Mouse (Mus musculus) brown adipose tissue, adult 24 weeks (tissue): Measurements from ENCODE around the gene Cacna1h. TPM values are rescaled to one million over a fixed set of nuclear protein-coding genes. Genes with fewer than 3 reads are reported as not detected.

ENCODE experiments used
- H3K27ac ChIP-seq: fragments of 200-500 bp; replicated peaks from 2 replicates; pipeline ENCODE4 v1.5.1; 2012; ENCODE audit warnings: low read depth, mild to moderate bottlenecking, low read length
- H3K4me1 ChIP-seq: fragments of 200-500 bp; 2 replicates; pipeline ENCODE4 v1.6.1; 2012; ENCODE audit warnings: low read length, mixed read lengths; ENCODE audit not compliant: control insufficient read depth, insufficient read depth, insufficient read length
- H3K4me3 ChIP-seq: fragments of 200-500 bp; 2 replicates; pipeline ENCODE4 v1.5.1; 2012; ENCODE audit warnings: low read depth, mild to moderate bottlenecking, low read length, moderate library complexity; ENCODE audit not compliant: insufficient read depth
- polyA plus RNA-seq: library from polyadenylated mRNA; stranded (reverse); fragments of >200 nt; gene quantifications from 2 replicates; pipeline ENCODE4 v1.2.4, GENCODE M21; 2012; ENCODE audit not compliant: missing spikeins, insufficient read depth, insufficient read length

Cacna1h gene
- polyA plus RNA-seq, 1 experiment, result not detected

DNA sequence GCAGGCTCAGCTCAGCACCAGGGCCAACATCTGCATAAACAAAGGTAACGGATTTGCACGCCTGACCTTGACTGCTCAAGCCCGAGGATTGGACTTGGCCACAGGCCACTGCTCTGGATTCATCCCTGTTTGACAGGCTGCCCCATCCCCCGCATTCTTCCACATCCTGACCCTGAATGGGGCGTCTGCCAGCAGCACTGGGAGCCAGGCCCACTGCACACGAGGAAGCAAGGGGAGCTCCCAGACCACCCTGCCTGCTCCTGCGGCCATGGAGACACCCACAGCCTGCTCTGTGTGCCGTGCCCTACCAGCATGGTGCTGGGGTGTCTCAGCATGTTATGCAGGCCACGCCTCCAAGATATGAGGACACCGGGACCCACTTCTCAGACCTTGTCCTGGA is 6.1 kb downstream of the Cacna1h start:
- H3K27ac ChIP-seq, result no peak overlapping the region
- no peak overlapping the region for H3K4me3 ChIP-seq
- H3K4me1 ChIP-seq, result no peaks in the 10 kb centered on the region

DNA sequence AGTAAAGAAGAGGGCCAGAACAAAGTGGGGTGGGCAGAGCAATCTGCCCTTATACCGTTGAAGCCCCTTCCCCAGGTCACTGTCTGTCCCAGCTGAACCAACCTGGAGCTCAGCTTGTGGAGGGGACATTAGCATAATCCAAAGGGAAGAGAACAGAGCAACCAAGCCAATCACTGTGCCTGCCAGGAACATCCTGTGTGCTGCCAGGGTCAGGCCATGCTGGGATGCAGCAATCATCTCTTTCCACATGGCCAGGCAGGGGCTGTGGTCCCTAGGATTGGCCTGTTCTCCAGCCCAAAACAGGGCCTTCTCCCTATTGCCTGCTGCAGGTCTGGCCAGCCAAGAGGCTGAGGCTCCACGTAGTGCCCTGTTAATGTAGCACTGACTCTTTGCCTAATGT is 7.6 kb downstream of the Cacna1h start:
- no peaks in the 10 kb centered on the region for H3K4me1 ChIP-seq
- H3K4me3 ChIP-seq, result no peak overlapping the region
- H3K27ac ChIP-seq, result no peak overlapping the region

DNA sequence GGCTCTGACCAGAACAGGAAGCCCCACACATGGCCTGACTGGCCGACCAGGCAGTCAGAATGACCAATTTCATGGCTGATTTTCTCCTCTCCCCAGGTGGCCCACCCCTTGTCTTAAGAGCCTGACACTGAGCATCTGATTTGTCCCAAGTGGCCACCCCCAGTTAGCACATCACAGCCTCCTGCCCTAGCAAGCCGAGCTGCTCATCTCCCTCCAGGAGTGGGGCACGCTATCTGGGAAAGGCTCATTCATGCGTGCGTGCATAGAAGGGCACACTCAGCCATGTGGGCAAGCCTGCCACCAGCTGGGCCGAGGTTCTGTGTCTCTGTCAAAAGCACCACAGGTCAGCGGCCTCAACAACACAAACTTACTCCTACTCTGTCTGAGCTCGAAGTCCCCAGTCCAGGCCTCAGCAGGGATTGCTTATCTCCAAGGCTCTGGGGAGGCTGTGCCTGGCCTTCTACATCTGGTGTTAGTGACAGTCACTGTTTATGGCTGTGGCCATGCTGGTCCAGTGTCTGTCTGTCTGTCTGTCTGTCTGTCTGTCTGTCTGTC is 9.0 kb downstream of the Cacna1h start:
- Histone ChIP-seq H3K27ac (no peak overlapping the region), H3K4me3 (no peak overlapping the region), H3K4me1 (no peaks in the 10 kb centered on the region)

DNA sequence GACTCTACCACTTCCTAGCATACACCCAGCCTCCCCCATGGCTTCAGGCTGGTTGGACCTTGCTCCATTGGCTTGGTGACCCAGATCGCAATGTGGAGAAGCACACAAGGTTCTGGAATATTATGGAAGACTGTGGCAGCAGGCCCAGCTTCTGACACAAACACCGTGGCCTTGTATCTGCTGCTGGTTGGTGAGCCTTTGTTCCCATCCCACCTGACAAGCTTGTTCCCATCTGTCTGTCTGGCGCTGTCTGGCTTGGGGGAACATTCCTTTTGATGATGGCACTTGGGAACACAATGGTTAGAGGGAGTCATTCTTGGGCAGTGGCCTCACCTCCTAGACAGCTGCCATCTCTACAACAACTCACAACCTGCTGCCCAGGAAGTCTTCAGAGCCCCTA is 12.6 kb downstream of the Cacna1h start:
- Histone ChIP-seq H3K27ac (no peak overlapping the region), H3K4me3 (no peak overlapping the region), H3K4me1 (no peaks in the 10 kb centered on the region)

DNA sequence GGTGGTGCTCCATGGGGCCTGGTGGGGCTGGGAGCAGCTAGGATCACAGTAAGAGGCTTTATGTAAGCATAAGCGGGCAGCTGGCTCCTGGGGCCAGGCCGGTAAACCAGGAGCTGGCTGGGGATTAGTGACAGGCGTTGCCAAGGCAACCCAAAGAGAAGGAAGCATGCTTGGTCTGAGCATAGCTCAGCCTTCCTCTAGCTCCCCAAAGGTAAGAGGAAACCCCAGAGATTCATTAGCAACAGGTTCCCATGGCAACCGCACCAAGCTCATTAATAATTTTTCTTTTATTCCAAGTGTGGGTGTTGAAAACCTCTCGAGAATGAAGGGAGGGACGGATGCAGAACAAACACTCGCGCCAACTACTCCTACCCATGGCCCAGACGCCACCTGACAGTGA is 14.7 kb downstream of the Cacna1h start:
- Histone ChIP-seq H3K27ac (no peak overlapping the region), H3K4me3 (no peak overlapping the region), H3K4me1 (0 out of 2 replicates have a peak, but pooled peaks cover 2% of the 10 kb centered on the region)

DNA sequence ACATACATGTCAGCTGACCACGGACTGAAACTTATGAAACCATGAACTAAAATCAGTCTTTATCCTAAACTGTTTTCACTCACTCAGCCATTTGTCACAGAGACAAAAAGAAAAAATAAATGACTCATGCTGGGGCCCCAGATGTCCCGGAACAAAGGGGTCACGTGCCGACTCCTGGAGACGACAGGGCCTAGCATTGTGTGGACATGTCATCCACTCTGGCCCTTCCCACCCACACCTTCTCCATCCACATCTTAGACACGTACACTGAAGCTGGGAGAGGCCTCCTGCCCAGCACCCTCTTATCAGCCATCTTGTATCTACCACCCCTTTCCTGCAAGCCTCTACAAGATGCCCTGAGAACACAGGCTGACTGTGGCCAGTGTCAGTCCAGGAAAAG is 15.6 kb downstream of the Cacna1h start:
- 0 out of 2 replicates have a peak, but pooled peaks cover 2% of the 10 kb centered on the region for H3K4me1 ChIP-seq

DNA sequence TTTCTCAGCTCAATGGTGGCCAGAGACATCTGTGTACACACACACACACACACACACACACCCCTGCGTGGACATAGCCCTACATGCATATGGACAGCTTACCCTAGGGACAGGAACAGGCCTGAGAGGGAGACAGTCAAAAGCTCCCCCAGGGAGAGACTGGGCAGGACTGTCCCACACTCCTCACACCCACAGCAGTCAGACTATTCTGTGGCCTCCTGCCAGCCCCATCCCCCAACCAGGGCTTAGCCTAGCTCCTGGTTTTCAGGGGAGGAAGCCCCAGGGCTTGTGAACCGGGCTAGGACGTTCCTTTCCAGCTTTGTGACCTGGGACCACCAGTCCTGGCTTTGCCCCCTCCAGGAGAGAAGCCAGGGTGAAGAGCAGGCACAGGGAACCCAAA is 17.4 kb downstream of the Cacna1h start:
- no peak overlapping the region for H3K4me3 ChIP-seq
- 0 out of 2 replicates have a peak, but pooled peaks cover 2% of the 10 kb centered on the region for H3K4me1 ChIP-seq
- H3K27ac ChIP-seq, result no peak overlapping the region

More for the DNA sequence above, 15.6 kb downstream of the Cacna1h start:
- no peak overlapping the region for H3K27ac ChIP-seq
- H3K4me3 ChIP-seq, result no peak overlapping the region

DNA sequence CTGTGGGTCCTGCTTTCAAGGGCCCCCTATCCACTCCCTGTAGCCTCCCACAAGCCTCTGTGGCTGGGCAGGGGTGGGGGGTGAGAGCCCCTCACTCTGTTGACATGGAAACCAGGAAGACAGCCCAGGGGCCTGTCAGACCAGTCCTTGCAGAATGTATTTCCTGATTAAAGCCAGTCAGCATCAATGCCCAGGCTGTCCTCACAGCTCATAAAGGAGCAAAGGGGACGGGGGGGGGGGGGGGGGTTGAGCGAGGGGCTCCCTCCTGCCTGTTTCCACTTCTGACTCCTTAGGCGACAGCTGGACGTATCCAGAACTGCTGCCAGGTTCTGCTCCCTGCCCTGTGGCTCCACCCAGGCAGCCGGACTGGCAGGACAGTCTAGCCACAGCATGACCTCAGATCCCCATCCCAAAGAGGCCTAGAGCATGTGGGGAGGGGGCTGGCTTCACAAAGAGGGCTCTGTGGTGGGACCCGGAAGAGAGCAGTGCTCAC is 18.1 kb downstream of the Cacna1h start:
- Histone ChIP-seq H3K4me1 (0 out of 2 replicates have a peak, but pooled peaks cover 2% of the 10 kb centered on the region), H3K4me3 (no peak overlapping the region), H3K27ac (no peak overlapping the region)

DNA sequence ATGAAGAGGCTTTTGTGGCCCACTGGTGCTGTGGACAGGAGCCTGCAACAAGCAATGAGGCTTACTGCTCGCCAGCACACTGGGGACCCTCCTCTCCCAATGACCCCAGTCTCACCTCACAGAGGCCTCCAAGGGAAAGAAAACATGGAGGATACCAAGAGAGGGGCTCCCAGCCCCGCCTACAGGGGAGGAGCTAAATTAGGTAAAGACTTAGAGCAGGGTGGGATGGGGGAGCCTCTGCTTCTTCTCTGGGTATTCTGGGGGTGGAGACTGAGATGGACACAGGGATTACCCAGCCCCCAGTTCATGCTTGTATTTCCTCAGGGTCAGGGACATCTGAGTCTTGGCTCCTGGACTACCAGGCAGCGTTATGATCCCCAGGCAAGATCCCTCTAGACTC is 18.7 kb downstream of the Cacna1h start:
- Histone ChIP-seq H3K4me3 (no peak overlapping the region), H3K4me1 (0 out of 2 replicates have a peak, but pooled peaks cover 2% of the 10 kb centered on the region), H3K27ac (no peak overlapping the region)

DNA sequence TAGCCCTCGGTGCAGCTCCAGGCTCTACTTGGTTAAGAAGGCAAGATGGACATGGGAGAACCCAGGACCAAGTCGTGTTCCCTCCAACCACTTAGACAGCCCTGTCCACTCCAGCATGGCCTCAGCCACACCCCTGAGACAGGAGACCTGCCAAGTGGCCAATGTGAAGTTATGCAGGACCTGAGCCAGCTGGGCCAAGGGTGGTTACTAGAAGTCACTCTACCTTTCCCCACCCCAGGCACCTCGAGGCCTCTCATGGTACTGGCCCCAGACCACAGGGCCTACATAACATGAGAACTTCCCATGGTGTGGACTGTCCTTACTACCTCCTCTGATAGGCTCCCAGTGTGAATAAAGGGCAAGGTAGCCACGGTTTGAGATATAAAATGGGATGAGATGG is 19.4 kb downstream of the Cacna1h start:
- Histone ChIP-seq H3K27ac (no peak overlapping the region), H3K4me1 (0 out of 2 replicates have a peak, but pooled peaks cover 2% of the 10 kb centered on the region), H3K4me3 (no peak overlapping the region)

DNA sequence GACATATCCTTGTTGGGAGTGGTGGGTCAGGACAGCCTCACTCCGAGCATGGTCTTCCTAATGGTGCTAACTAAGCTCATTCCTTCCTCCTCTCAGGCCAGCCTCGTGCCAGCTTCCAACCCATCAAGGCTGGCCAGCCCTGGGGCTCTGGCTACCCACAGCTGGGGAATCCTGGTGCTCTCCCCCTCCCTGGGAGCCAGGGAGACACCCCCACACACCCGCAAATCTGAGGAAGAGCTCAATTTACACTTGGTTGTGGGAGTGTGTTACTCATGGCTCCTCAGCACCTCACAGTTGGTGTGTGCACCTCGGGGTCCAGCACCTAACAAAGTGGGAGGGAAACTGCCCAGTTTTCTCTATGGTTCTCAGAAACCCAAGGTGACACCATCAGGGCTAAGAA is 22.3 kb downstream of the Cacna1h start:
- Histone ChIP-seq H3K27ac (no peak overlapping the region), H3K4me1 (0 out of 2 replicates have a peak, but pooled peaks cover 2% of the 10 kb centered on the region)

DNA sequence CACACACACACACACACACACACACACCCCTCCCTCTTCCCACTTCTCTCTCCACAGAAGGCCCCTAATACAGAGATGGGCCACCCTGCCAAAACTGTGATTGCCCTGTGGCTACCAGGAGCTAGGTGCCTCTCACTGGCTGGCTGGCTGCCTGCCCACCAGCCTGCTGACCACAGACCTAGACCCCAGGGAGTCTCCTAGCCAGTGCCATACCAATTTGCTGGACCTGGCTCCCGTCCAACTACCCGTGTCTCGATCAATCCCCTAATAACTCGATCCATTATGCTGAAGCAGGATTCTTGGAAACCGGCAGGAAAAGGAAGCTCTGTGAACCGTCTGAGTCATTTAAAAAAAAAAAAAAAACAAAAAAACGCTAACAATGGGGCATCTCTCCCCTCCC is 22.8 kb downstream of the Cacna1h start:
- 0 out of 2 replicates have a peak, but pooled peaks cover 2% of the 10 kb centered on the region for H3K4me1 ChIP-seq
- H3K4me3 ChIP-seq, result no peak overlapping the region
- no peak overlapping the region for H3K27ac ChIP-seq

More for the DNA sequence above, 22.3 kb downstream of the Cacna1h start:
- no peak overlapping the region for H3K4me3 ChIP-seq

DNA sequence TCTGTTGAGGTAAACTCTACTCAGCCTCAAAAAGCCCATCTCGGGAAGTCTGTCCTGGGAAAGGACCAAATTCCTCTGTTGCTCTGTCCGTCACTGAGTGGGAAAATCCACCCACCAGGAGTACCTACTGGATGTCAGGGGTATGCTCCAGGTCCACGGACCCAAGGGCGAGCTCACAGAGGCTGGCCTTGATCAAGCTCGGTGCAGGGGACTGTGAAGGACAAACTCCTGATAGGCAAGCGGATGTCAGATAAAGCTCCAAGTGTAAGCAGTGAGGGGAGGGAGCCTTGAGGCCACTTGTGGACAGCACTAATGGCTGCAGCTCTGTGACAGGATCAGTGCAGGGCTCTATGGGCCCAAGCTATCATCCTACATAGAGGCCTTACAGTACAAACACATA is 23.4 kb downstream of the Cacna1h start:
- Histone ChIP-seq H3K4me3 (no peak overlapping the region), H3K27ac (no peak overlapping the region), H3K4me1 (0 out of 2 replicates have a peak, but pooled peaks cover 2% of the 10 kb centered on the region)

DNA sequence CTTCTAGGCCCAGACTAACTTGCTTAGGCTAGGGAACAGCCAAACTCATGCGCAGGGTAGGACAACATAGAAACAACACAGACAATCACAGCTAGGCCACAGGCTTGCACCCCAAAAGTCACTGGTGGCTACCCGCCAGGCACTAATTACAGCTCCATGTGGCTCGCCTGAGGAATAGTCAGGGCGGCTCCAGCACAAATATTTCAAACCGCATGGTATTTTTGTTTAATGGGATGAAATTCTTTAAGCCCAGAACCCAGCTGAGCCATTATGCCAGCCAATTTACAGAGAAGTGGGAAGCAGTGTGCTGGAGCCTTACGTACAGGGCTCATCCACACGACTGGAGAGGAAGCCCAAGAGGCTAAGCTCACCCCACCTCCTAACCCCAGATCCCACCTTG is 24.0 kb downstream of the Cacna1h start:
- Histone ChIP-seq H3K4me3 (no peak overlapping the region), H3K4me1 (0 out of 2 replicates have a peak, but pooled peaks cover 2% of the 10 kb centered on the region), H3K27ac (no peak overlapping the region)

DNA sequence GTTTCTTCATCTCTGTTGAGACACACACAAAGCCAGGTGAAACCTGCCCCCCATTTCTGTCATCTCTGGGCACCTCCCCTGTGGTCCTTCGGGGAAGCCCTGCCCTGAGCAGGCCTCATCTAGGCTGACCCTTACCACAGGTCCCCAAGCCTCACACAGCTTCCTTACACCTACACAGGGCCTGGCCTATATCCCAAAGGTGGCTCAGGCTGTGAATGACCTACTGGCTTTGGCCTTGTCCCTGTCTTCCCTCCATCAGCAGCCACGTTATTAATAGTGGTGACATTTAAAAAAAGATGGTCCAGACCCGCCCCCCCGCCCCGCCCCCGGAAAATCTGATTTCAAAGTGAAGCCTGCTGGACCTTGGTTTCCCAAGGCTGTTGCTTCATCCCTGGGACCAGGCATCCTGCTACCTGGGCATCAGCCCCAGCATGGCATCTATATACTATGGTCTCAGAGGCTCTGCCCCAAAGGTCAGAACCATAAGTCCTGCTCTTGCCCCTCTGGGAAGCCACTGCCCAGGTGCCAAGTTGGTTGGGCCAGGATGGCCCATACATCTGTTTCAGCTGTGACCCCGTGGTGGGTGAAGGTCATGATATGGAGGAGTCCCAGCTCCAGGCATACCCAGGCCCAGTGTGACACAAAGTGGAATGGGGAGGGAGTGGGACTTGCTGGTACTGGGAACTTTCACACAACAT is 25.1 kb downstream of the Cacna1h start:
- H3K4me1 ChIP-seq, result no peaks in the 10 kb centered on the region
- H3K27ac ChIP-seq, result no peak overlapping the region
- no peak overlapping the region for H3K4me3 ChIP-seq

DNA sequence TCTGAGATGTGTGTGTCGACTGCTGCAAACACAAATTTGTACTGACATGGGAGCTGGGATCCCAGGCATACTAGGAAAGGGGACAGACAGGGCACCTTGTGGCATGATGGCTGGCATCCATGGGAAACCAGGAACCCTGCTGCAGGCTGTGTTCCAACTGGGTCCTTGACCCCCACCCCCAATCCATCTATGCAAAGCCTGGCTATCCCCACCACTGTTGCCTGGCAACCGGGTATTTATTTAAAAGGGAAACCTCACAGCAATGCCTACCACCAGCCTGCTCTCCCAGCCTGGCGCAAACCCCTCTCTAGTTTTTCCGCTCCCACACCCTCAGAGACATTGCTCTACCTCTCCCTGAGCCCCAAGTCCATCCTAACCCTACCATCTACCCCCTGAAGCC is 26.2 kb downstream of the Cacna1h start:
- H3K4me1 ChIP-seq, result no peaks in the 10 kb centered on the region

More for the DNA sequence above, 26.2 kb downstream of the Cacna1h start:
- Histone ChIP-seq H3K27ac (no peak overlapping the region), H3K4me3 (no peak overlapping the region)
